Mouse (Mus musculus) adrenal gland, adult (tissue): ENCODE data around the gene Smg6.
A peak's percentile ranks its signal among the peaks of the same experiment; 100 is the strongest.

ENCODE experiments used
- DNase-seq, 2 experiments: peaks; one replicate each; pipeline ENCODE4 v3.0.0; 2022 to 2023; ENCODE audit warnings: low spot score in 1 of 2; ENCODE audit not compliant: inconsistent age in 2 of 2

Smg6 gene

DNA sequence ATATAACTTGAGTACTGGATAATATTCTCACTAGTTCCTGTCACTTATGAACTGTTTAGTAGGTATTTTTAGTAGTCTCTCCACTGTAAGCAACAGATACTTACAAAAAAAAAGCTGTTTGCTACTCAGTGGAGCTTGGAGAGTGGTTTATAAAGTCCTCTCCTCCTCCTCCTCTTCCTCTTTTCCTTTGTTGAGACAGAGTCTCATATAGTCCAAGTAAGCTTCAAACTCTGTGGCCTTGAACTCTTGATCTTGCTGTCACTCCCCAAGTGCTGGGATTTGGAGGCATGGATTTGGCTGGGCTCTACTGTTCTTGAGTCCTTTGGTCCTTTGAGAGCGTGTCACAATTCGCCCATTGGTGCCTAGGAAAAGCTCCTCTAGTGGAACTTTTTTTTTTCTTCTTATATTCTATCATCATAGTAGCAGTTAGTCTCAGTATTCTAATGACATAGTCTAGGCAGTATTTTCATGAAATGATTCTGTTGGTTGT, 1.7 kb downstream of the Smg6 start:
- DNase-seq = no peak

DNA sequence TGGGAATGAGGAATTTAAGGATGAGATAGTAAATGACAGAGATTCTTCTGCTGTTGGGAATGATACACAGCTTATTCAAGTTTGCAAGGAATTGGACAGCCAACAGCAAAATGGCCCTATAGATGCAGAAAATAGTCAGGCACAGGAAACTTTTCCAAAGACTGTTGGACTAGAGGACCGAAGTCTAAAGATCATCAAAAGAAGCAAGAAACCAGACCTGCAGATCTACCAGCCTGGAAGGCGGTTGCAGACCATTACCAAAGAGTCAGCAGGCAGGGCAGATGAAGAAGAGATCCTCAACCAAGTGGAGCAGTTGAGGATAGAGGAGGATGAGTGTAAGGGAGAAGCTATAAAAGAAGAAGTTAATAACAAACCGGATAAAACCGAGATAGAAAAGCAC, 3.5 kb downstream of the Smg6 start:
- no peak for DNase-seq

DNA sequence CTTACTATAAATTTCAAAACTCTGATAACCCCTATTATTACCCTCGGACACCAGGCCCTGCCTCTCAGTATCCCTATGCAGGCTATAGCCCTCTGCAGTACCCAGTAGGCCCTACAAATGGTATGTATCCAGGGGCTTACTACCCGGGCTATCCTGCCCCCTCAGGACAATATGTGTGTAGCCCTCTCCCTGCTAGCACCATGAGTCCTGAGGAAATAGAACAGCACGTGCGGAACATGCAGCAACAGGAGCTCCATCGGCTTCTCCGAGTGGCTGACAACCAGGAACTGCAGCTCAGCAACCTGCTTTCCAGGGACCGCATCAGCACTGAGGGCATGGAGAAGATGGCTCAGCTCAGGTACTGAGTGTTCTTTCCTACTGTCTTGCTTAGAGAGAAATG, 4.8 kb downstream of the Smg6 start:
- no peak for DNase-seq

DNA sequence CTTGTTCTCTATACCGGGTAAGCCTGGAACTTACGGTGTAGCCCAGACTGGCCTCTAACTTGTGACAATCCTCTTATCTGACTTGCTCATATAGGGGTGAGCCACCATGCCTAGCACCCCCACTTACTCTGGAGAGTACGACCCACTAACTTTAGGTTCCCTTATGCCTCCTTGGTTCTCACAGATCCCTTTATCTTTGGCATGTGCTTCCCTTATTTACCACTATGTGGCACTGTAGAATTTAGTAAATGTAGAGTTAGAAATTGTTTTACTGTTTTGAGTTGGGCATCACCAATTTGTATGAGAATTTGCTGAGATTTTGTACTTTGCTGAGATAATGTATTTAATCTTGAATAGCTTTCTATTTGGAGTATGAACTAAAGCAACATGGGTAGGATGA, 20.7 kb downstream of the Smg6 start:
- peak in 1 of 2 experiments; percentile 69 for DNase-seq

DNA sequence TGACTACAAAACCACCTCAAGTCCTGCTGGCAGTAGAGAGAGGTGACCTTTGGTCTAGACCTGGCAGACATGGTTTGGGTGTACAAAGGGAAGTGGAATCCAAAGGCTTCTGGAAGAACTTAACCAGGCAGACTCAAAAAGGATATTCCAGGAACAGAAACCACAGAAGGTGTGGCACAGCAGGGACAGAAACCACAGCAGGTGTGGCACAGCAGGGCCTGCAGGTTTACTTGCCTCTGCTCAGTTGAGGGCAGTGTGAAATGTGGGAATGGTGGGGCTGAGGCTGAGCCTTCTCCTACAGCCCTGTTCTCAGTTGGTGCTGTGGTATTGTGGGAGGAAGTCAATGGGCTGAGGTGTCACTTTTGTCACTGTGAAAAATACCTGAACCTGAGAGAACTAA, 29.3 kb downstream of the Smg6 start:
- DNase-seq = no peak

DNA sequence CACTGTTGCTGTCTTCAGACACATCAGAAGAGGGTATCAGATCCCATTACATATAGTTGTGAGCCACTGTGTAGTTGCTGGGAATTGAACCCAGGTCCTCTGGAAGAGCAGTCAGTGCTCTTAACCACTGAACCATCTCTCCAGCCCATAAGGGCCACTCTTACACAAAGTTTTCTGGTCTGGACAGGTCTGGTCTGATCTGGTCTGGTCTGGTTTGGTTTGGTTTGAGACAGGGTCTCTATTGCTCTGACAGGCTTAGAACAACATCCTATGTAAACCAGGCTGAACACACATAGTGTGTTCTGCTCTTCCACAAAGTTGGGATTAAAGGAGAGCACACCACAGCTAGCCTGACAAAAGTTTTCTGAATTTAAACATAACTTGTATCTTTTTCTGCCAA, 30.4 kb downstream of the Smg6 start:
- DNase-seq = no peak

DNA sequence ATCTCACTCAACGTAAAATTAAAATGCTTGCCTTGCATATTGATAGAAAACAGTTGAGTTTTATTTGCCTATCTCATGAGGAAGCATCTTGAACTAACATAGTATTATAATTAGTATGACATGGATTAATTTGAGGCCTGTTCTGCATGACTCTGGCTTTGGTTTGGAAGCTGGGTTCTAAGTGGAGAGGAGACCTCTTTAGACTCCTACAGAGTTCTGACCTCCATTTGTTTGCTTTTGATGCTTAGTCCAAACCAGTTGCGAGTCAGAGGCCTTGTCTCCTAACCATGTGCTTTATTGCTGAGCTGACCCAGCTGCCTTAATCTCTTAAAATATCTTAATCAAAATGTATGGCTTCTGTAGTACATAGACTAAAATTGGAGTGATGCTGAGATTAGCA, 32.0 kb downstream of the Smg6 start:
- no peak for DNase-seq

DNA sequence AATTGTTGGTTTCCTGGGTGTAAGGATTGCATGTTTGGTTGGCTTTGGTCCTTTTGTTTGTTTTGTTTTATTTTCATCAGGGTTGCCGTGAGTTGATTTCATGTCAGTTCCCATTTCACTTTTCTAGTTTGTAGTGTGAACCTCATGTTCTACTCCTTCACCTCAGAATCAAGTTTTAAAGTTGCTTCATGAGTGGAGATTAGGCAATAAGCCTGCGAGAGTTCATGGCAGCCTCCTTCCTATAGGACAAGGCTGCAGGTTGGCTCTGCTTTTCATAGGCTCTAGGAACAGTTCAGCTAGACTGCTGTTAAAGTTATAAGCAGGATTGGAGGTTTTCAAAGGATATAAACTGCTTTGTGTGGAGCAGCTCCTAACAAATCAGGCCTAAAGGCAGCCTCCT, 33.9 kb downstream of the Smg6 start:
- DNase-seq = no peak

DNA sequence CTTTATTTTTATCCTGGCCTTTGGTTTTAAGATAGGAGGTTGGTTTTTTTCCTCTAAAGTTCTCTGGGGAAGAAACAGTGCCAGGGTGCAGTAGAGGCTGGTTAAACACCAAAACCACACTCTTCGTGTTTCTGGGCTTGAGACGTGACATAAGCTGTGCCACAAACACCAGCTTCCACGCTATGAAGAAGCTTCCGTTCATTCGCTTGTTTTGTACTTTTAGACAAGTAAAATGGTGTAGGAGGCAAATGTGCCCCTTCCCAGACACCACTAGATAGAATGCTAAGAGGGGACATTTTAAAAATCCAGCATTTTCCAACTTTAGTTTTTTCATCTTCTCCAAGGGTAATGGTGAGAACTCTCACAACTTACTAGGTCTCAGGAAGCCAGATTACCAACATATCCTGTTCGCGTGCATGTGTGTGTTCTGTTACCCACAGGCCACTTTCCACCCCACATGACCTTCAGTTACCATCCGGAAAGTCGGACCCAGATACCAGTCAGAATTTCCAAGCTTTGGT, 34.5 kb downstream of the Smg6 start:
- DNase-seq = no peak

DNA sequence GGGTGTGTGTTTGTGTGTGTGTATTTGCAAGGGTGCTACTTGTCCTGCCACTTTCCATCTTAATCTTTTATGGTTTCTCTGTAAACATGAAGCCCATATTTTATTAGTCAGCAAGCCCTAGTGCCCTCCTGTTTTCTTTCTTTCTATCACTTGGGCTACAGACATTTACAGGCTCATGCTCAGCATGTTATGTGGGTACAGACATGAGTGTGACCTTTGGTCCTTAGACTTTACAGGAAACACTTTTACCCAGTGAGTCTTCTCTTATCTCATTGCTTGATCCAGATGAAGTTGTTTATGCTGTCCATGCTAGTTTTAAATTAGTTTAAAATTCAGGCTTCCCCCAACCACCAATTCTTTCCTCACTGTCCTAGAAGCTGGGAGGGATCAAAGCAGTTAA, 36.3 kb downstream of the Smg6 start:
- DNase-seq = no peak

DNA sequence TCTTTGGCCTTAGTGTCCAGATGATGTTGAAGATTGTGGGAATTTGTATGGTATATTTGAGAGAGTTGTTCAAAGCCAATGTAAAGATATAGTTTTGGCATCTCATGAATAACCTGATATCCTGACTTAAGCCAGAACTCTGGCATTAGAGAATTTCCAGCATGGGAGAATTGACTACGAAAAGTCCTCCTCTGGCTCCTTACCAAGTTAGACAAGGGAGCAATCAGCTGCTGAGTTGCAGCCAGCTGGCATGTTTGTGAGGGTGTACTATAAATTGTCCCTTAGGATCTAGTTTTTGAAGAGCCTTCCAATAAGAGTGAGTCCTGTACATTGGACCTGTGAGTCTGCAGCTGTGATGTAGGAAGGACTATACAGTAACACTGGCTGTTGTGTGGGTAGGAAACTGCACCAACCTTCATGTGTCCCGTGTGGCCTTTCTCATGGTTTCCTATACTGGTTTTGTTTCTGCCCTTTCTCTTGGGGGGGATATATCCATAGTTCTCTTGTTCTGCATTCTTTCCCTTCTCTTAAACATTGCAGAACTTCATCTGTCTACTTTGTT, 37.3 kb downstream of the Smg6 start:
- DNase-seq = peak in 1 of 2 experiments; percentile 49

DNA sequence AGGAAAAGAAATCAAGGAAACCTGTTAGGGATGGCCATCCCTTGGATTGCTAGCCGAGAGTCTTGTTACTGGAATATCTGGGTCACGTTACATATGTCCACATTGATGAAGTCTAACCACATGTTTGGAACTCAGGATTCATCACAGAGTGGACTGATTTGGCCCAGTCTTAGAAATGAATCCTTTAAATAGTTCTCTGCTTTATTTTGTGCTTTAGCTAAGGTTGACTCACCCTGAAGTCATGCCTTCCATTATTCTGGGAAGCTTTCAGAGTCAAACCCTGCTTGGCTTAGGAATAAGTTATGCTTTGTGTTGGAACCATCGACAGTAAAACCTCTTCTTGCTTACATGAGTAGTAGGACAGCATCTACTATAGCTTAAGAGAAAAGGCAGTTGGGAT, 39.9 kb downstream of the Smg6 start:
- no peak for DNase-seq

DNA sequence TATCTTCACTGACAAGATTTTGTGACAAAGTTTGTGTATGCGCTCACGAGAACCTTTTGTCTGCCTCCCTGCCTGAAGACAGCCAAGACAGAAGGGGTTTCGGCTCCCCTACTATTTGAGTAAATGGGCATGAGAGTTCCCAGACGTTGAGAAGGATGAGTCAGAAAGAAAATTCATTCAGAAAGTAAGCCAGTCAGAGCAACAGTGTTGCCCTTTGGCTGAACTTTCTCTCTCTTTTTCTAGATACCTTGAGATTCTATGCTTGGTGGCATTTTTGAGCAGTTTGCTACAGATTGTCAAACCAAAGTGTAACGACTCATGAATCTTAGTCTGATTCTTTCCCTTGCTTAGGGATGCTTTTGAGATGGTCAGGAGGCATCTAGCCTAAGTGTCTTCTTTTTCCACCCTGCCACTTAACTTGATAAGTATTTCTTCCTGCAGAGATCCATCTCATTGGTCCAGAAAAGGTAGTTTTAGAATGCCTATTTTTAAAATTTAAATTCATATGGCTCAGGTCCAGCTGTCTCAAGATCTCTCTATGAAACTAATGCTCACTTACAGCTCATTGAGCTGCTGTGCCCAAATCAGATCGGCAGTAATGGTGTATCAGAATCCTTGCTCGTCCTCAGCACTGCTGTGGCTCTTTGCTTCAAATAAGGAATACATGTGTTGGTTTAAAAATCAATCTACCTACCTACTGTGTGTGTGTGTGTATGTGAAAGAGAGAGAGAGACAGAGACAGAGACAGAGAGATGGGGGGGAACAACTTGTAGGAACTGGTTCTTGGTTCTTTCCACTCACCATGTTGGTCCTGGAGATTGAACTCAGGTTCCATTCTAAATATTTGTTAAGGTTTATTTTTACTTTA, 47.9 kb downstream of the Smg6 start:
- DNase-seq = peak in 1 of 2 experiments; percentile 31

DNA sequence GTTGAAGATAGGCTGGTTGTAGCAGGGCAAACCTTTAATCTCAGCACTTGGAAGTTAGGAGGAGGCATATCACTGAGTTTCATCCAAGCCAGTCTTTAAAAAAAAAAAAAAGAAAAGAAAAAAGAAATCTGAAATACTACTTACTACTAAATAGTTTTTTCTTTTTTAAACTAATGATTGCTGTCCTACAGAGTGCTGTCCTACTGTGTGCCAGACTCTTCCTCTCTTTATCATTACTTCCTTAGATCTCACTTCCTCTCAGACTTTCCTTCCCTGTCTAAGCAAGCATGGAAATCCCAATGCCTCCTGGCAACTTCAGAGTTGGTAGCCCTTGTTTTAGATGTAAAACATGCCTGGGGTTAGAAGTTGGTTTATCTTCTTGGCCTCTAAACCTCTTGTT, 49.0 kb downstream of the Smg6 start:
- no peak for DNase-seq

DNA sequence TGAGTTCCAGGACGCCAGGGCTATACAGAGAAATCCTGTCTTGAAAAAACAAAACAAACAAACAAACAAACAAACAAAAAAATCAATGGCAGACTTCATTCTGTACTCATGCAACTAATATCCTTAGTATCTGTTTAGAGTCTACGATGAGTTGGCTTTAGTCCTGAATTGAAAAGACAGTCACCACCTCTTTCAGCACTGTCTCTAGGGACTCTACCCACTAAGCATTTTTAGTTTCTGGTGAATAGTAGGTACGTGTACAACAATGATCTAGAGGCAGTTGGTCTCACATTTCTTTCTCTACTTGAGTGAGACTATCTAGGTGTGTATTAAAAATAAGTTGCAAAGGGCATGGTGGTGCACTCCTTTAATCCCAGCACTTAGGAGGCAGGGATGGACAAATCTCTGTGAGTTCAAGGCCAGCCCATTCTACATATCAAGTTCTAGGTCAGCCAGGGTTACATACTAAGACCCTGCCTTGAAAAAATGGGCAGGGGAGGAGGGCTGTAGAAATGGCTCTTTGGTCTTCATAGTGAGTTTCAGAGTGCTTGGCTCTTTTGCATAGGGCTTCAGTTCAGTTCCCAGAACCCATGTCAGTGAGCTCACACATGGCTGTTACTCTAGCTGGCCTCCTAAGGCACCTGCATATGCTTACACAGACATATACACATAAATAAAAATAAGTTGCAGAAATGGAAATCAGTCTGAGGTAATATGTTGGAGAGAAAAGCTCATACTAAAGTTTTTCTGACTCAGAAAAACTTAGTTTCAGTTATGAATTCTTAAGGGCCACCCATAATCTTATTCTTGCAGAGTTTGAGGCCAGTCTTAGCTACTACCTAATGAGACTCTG, 51.4 kb downstream of the Smg6 start:
- DNase-seq = no peak

DNA sequence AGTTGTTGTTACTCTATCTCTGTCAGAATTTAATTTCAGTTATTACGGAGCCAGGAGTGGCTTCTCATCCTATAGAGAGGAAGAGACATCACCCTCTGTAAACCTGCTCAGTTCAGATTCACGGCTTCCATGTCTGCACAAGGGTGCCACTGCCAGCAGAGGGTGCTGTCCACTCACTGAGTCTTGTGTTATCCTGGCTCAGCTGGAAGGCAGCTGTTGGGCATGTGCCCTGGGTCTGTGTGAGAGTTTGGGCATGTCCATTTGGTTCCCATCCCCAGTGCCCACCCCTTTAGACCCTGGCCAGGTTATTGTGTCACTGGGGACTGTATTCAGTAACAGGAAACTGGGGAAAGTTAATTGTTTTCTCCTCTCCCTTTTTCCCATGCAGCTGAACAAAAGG, 55.8 kb downstream of the Smg6 start:
- DNase-seq = peak; percentile 75 to 92

DNA sequence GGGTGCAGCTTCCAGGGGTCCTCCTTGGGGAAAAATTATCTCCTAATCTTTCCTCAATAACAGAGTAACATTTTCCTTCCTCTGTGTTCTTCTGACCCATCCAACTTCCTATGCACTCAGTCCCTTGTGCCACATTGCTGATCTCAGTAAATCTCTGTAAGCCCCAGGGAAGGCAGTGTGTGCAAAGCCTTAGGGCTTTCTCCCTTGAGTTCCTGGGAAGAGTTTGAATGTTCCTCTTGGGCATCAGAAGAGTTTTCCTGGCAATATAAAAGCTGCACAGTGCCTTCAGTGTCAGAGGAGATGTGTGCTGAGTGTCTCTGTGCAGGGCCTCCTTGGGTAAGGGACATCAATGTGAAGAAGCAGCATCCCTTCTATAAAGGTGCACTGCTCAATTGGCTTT, 56.6 kb downstream of the Smg6 start:
- no peak for DNase-seq

DNA sequence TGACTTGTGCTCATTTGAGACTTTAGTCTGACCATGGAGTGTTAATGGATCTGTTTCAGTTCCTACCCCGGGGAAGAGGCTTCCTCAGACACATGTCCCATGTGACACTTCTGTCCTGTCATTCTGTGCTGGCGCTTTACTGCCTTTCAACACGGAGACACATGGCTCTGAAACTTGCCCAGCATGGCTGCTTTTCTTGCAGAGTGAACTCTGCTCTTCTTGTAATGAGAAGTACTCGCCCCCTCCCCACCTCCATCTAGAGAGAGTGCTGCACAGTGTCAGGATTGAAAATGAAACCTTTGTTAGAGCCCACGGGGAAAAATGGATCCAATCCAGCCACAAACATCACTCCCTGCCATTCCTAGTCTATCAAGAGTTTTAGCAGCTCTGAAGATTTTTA, 62.5 kb downstream of the Smg6 start:
- peak in 1 of 2 experiments; percentile 38 for DNase-seq

DNA sequence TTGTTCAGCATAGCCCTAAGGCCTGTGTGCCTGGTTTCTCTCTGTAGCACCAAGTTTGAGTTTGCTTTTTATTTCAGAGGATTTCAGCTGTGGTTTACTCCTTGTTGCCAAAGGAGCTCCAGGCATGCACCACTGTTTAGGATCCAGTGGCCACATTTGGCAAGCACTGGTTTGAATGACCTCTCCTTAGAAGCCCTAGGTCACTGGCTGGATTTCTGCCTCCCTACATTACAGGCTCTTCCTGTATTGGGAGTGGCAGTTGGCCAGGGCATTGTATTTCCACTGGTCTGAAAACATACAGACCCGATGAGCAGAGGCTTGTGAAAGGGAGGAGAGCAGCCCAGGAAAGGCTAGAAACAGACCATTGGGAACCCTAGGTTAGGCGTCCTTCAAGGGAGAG, 63.4 kb downstream of the Smg6 start:
- DNase-seq = peak in 1 of 2 experiments; percentile 65

DNA sequence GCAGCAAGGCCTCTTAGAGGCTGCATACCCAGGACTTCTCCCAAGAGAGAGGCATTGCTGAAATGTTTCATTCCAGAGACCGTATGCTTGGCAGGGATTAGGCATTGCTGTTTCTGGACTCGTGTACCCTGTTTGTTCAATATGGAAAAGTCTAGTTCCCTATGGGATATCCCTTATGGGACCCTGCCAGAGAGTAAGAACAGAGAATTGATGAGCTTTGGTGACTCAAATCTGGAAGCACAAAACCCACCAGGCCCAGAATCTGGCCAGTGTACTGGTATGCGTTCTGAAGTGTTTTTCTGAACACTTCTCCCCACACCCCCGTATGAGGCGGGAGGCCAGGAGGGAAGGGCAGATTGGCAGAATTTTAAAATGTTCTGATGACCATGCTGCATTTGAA, 64.9 kb downstream of the Smg6 start:
- peak in 1 of 2 experiments; percentile 44 for DNase-seq

DNA sequence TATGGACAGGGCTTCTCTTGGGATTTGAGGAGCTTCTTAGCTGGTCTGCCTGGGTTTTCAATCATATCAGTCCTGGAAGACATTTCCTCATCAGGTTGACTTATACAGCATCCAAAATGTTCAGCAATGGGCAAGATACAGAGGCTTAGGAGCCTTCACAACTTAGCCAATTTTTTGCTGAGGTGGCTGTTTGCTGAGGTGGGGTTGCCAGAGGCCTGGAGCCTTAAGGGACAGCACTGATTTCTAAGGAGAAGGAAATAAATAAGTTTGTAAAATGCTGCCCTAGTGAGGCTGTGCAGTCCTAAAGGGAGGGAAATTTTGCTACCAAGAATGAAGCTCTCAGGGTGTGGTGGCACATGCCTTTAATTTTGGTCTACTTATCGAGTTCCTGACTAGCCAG, 65.7 kb downstream of the Smg6 start:
- DNase-seq = no peak
